Mouse (Mus musculus): ENCODE results near the gene Cd200.

DNA sequence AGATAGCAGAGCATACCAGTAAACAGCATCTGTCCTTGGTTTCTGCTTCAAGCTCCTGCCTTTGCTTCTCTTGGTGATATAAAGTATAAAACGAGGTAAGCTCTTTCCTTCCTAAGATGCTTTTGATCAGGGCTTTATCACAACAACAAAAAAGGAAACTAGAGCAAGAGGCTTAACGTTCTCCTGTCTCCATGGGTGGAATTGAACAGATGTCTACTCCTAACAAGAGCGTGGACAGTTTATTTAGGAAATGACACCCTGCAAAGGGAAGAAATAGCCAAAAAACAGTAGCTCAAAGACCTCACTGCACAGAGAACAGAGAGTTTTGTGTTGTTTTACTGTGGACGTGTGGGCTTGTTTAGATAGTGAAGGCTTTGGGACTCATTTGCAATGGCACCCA, 58.1 kb downstream of the Cd200 start:
- TF ChIP-seq CTCF (IDR thresholded peaks at IDR 0.05; ENCODE audit: extremely low read depth, insufficient read depth, insufficient read length, insufficient replicate concordance): no peak
- TF ChIP-seq POLR2A (IDR thresholded peaks at IDR 0.05; ENCODE audit: low read depth, low read length): no peak

All from spleen, adult 2 months (tissue).